Mouse (Mus musculus): ENCODE data around the gene Creb3. TPM values are rescaled to one million over a fixed set of nuclear protein-coding genes. Genes with fewer than 3 reads are reported as not detected.
A peak's percentile ranks its signal among the peaks of the same experiment; 100 is the strongest.

Gene Creb3
- polyA plus RNA-seq, 2 experiments: 10.9 to 21.7 TPM

DNA sequence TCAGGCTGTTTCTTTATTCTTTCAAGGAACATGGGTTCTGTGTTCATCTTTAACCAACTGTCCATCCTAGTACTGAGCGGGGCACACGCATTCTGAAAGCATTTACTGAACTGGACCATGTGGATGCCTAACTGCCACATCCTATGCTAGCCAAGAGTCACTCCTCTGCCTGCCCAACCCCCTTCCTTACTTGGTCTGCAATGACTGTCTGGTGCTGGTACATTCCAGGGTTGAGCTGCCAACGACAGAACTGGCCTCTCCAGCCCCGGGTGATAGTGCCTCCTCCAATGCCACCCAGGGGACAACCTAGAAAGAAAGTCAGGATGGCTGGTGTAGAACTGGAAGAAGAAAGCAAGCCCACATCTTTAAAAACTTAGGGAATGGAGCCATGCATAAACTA lies 11.4 kb downstream of the Creb3 start:
- TF ChIP-seq EP300 (IDR thresholded peaks at IDR 0.05; ENCODE audit: low read depth) (no peak), CTCF (IDR thresholded peaks at IDR 0.05; ENCODE audit: low read depth) (no peak)
- ATAC-seq (ENCODE audit: insufficient read depth) (no peak), DNase-seq (ENCODE audit: low read depth in 3 of 3, low spot score in 3 of 3) (no peak)
- H3K27ac ChIP-seq: no peak overlapping the region
- 84% methylated on average over 4 of the region's 4 CpGs for WGBS (ENCODE audit: insufficient replicate concordance)
- H3K36me3 ChIP-seq (replicated peaks; ENCODE audit: control insufficient read depth, insufficient read depth, low read depth): peaks cover 31% of the 10 kb centered on the region
- H3K9ac ChIP-seq (replicated peaks): no peak overlapping the region
- H3K9me3 ChIP-seq (ENCODE audit: control insufficient read depth, low read length): no peaks in the 10 kb centered on the region
- peaks cover 11 to 16% of the 10 kb centered on the region in 2 experiments for H3K4me1 ChIP-seq (replicated peaks; ENCODE audit: control insufficient read depth in 2 of 2, insufficient read depth in 2 of 2, low read length in 1 of 2)
- no peak overlapping the region for H3K4me2 ChIP-seq (ENCODE audit: low read depth)
- H3K27me3 ChIP-seq (ENCODE audit: control insufficient read depth, insufficient read depth, low read length): no peaks in the 10 kb centered on the region
- no peak overlapping the region for H3K4me3 ChIP-seq (ENCODE audit: insufficient read depth in 1 of 2, low read depth in 2 of 2, low read length in 2 of 2)

DNA sequence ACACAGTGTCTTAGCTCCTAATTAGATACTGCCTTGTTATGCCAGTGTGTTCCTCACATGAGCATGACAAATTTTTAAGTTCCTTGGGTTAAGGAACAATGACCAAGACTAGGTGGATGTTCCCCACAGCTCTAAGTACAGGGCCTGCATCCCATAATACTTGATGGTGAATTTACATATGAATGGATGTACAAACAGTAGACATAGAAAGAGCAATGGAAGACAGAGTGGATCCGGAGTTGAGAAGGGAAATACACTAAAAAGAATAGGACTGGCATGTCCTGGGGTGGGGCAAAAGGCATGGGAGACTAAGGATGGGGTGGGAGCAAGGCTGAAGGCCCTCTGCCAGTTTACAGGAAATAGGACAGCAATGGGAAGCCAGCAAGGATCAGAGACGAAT lies 13.2 kb downstream of the Creb3 start:
- ATAC-seq (ENCODE audit: insufficient read depth) (no peak), DNase-seq (ENCODE audit: low read depth in 3 of 3, low spot score in 3 of 3) (no peak)
- no peaks in the 10 kb centered on the region for H3K9me3 ChIP-seq (ENCODE audit: control insufficient read depth, low read length)
- 55% methylated on average over 2 of the region's 2 CpGs for WGBS (ENCODE audit: insufficient replicate concordance)
- peak overlapping the region; percentile 23; the same call in 1 of the 2 replicates for H3K9ac ChIP-seq (replicated peaks)
- no peak for TF ChIP-seq EP300 (IDR thresholded peaks at IDR 0.05; ENCODE audit: low read depth)
- TF ChIP-seq CTCF (IDR thresholded peaks at IDR 0.05; ENCODE audit: low read depth): no peak
- H3K4me2 ChIP-seq (ENCODE audit: low read depth): peak overlapping the region; percentile 92
- peaks cover 14% of the 10 kb centered on the region for H3K36me3 ChIP-seq (replicated peaks; ENCODE audit: control insufficient read depth, insufficient read depth, low read depth)
- no peak overlapping the region for H3K27ac ChIP-seq
- peaks cover 11 to 20% of the 10 kb centered on the region in 2 experiments for H3K4me1 ChIP-seq (replicated peaks; ENCODE audit: control insufficient read depth in 2 of 2, insufficient read depth in 2 of 2, low read length in 1 of 2)
- H3K4me3 ChIP-seq (ENCODE audit: insufficient read depth in 1 of 2, low read depth in 2 of 2, low read length in 2 of 2): peak overlapping the region in 1 of 2 experiments; percentile 15; a peak in 2 of 4 replicates
- H3K27me3 ChIP-seq (ENCODE audit: control insufficient read depth, insufficient read depth, low read length): no peaks in the 10 kb centered on the region

DNA sequence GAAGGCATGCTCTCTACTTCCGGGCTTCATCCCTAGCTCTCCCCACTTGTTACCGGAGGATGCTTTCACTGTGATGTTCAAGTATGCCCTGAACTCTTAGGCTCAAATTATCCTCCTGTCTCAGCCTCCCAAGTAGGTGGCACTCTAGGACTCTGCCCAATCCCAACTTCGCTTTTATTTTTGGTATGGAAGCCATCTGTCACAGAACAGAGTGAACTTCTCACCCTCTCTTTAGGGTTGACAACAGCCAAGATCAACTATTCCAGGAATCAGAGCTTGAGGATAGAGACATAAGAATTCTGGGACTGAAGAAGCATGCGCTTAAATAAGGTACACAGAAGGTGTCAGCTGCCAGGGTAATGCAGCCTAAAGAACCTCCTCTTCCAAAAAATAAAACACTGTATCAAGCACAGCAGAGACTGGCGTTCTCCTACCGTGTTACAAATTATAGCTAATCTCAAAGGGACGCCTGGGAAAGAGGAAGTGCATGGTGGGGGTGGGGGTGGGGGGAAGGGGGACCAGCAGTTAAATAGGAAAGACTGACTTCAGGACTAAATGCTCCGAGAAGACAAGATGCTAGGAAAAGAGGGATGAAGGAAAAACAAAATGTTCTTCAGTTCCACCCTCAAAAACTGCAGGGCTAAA lies 15.2 kb downstream of the Creb3 start:
- no peak for ATAC-seq (ENCODE audit: insufficient read depth)
- Histone ChIP-seq H3K27ac (peak overlapping the region; percentile 88), H3K4me2 (ENCODE audit: low read depth) (peak overlapping the region; percentile 92), H3K9me3 (ENCODE audit: control insufficient read depth, low read length) (no peaks in the 10 kb centered on the region), H3K36me3 (replicated peaks; ENCODE audit: control insufficient read depth, insufficient read depth, low read depth) (peaks cover 22% of the 10 kb centered on the region), H3K27me3 (ENCODE audit: control insufficient read depth, insufficient read depth, low read length) (no peaks in the 10 kb centered on the region), H3K9ac (replicated peaks) (peak overlapping the region; percentile 90), H3K4me1 (replicated peaks; ENCODE audit: control insufficient read depth in 2 of 2, insufficient read depth in 2 of 2, low read length in 1 of 2) (peaks cover 11 to 20% of the 10 kb centered on the region in 2 experiments), H3K4me3 (ENCODE audit: insufficient read depth in 1 of 2, low read depth in 2 of 2, low read length in 2 of 2) (peak overlapping the region; percentile 83)
- no peak for DNase-seq (ENCODE audit: low read depth in 3 of 3, low spot score in 3 of 3)
- TF ChIP-seq EP300 (IDR thresholded peaks at IDR 0.05; ENCODE audit: low read depth): no peak
- no peak for TF ChIP-seq CTCF (IDR thresholded peaks at IDR 0.05; ENCODE audit: low read depth)
- WGBS (ENCODE audit: insufficient replicate concordance): 24% methylated on average over 8 of the region's 8 CpGs

DNA sequence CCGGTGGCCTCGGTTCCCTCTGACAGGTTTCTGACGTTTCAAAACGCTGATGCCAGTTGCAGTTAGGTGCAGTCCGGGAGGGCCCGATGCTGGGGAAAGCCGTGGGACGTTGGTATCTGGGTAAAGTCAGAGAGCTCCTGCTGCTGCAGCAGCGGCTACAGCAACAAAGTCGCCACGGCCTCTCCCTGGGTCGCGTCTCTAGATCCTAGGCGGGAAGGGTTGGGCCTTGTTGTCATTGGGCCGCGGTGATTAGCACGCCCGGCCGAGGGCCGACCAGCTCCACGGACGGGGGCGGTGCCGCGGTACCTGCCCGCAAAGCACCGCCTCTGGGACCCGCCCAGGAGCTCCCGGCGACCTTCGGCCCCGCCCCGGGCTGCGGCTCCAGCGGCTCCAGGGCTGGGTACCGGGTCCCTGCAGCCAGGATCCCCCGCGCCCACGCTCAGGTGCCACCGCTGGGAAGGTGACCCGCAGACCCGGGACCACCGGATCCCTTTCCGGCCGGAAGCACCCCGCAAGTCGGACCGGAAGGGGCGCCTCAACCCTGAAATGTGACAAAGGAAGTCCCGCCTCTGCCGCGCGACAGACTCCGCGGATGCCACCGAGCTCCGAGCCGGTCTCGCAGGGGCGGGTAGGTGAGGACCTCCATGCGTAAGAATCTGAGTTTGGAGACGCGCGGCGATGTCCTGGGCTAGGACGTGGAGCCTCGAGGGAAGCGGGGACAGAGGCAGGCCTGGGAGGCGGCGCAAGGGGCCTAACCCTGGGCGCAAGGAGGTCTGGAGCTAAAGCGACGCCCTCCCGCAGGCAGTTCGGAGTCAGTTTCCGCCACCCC lies 16.5 kb downstream of the Creb3 start, which contains the start of the genes Rgp1 and Gba2:
Gene Rgp1 (plus strand): TSS at position 340 of the 829 bp plus-strand sequence.
Gene Gba2 (minus strand): TSS at position 498 of the 829 bp plus-strand sequence.
- Histone ChIP-seq H3K4me2 (ENCODE audit: low read depth) (peak within 1 kb of the TSS; percentile 92), H3K36me3 (replicated peaks; ENCODE audit: control insufficient read depth, insufficient read depth, low read depth) (peaks cover 28% of the 10 kb centered on the region), H3K4me1 (replicated peaks; ENCODE audit: control insufficient read depth in 2 of 2, insufficient read depth in 2 of 2, low read length in 1 of 2) (peaks cover 11 to 20% of the 10 kb centered on the region in 2 experiments), H3K9me3 (ENCODE audit: control insufficient read depth, low read length) (no peaks in the 10 kb centered on the region), H3K9ac (replicated peaks) (peak within 1 kb of the TSS; percentile 90), H3K4me3 (ENCODE audit: insufficient read depth in 1 of 2, low read depth in 2 of 2, low read length in 2 of 2) (peak within 1 kb of the TSS; percentile 83), H3K27ac (peak within 1 kb of the TSS; percentile 88), H3K27me3 (ENCODE audit: control insufficient read depth, insufficient read depth, low read length) (no peaks in the 10 kb centered on the region)
- TF ChIP-seq CTCF (IDR thresholded peaks at IDR 0.05; ENCODE audit: low read depth) (0 out of 2 replicates have a peak, but pooled peaks have one; percentile 2), EP300 (IDR thresholded peaks at IDR 0.05; ENCODE audit: low read depth) (peak; percentile 29; the same call in 1 of the 2 replicates)
- ATAC-seq (ENCODE audit: insufficient read depth) (peak; percentile 99), DNase-seq (ENCODE audit: low read depth in 3 of 3, low spot score in 3 of 3) (peak; percentile 85 to 88 (median 87))
- WGBS (ENCODE audit: insufficient replicate concordance): under 1% methylated on average over 75 of the region's 76 CpGs

DNA sequence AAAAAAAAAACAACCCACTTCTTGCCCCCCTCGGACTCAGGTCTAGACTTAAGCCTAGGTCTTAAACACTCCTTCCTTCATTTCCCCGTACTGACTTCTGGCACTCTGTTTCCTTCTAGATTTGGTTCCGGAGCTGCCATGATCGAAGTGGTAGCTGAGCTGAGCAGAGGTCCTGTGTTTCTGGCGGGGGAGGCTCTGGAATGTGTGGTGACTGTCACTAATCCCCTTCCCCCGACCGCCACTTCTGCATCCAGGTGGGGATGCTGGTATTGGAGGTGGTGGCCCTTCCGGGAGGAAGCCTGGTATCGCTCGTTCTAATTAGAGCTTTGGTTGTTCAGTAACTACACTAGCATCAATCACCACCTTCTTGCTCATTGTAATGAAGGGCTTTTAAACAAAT lies 17.1 kb downstream of the Creb3 start:
- Histone ChIP-seq H3K27ac (peak overlapping the region; percentile 88), H3K27me3 (ENCODE audit: control insufficient read depth, insufficient read depth, low read length) (no peaks in the 10 kb centered on the region), H3K9ac (replicated peaks) (peak overlapping the region; percentile 90), H3K4me1 (replicated peaks; ENCODE audit: control insufficient read depth in 2 of 2, insufficient read depth in 2 of 2, low read length in 1 of 2) (peaks cover 11 to 20% of the 10 kb centered on the region in 2 experiments), H3K9me3 (ENCODE audit: control insufficient read depth, low read length) (no peaks in the 10 kb centered on the region), H3K4me2 (ENCODE audit: low read depth) (peak overlapping the region; percentile 92), H3K4me3 (ENCODE audit: insufficient read depth in 1 of 2, low read depth in 2 of 2, low read length in 2 of 2) (peak overlapping the region; percentile 83), H3K36me3 (replicated peaks; ENCODE audit: control insufficient read depth, insufficient read depth, low read depth) (peaks cover 27% of the 10 kb centered on the region)
- no peak for DNase-seq (ENCODE audit: low read depth in 3 of 3, low spot score in 3 of 3)
- 6% methylated on average over 10 of the region's 10 CpGs for WGBS (ENCODE audit: insufficient replicate concordance)
- no peak for ATAC-seq (ENCODE audit: insufficient read depth)
- no peak for TF ChIP-seq EP300 (IDR thresholded peaks at IDR 0.05; ENCODE audit: low read depth)
- no peak for TF ChIP-seq CTCF (IDR thresholded peaks at IDR 0.05; ENCODE audit: low read depth)

Data from liver, embryonic 14.5 days (tissue).